Mouse (Mus musculus) brain, embryonic 14.5 days (tissue): Measurements from ENCODE around the gene Sdsl.

ENCODE experiments used
- CTCF ChIP-seq: fragments of 200-500 bp; IDR thresholded peaks from 2 replicates; pipeline ENCODE4 v1.5.1; 2012; ENCODE audit warnings: inconsistent platforms, mild to moderate bottlenecking, moderate library complexity, borderline replicate concordance; ENCODE audit not compliant: insufficient read depth, insufficient read length; ENCODE audit errors: extremely low read depth
- POLR2A ChIP-seq: fragments of 200-500 bp; IDR thresholded peaks from 2 replicates; pipeline ENCODE4 v1.6.1; 2012; ENCODE audit warnings: mild to moderate bottlenecking, inconsistent platforms, borderline replicate concordance; ENCODE audit not compliant: poor library complexity, insufficient read depth, insufficient read length, severe bottlenecking; ENCODE audit errors: extremely low read depth

- TF ChIP-seq POLR2A (no peak), CTCF (no peak)
Measured at GRCm38 (mm10) chr5:120495064-120495702, 22.6 kb upstream of the Sdsl start.
